Mouse (Mus musculus) forebrain, embryonic 16.5 days (tissue): ENCODE results near the gene Zfp575. TPM values are rescaled to one million over a fixed set of nuclear protein-coding genes. Genes with fewer than 3 reads are reported as not detected.

Experiments
- ATAC-seq: fragments of 200-750 bp; cut with Nextera tagmentation; 2 replicates; pipeline ENCODE4 v1.8.0; 2017; ENCODE audit warnings: mild to moderate bottlenecking, moderate library complexity
- H3K27ac ChIP-seq: fragments of 300-500 bp; sonication (generic); 2 replicates; pipeline ENCODE4 v1.5.1; 2014; ENCODE audit warnings: low read length, control low read depth
- H3K27me3 ChIP-seq: fragments of 300-500 bp; sonication (generic); replicated peaks from 2 replicates; pipeline ENCODE4 v1.6.1; 2014; ENCODE audit warnings: low read length; ENCODE audit not compliant: control insufficient read depth, insufficient read depth
- H3K36me3 ChIP-seq: fragments of 300-500 bp; sonication (generic); 2 replicates; pipeline ENCODE4 v1.6.1; 2014; ENCODE audit not compliant: control insufficient read depth, insufficient read depth
- H3K4me1 ChIP-seq: fragments of 300-500 bp; sonication (generic); replicated peaks from 2 replicates; pipeline ENCODE4 v1.6.1; 2014; ENCODE audit warnings: low read length; ENCODE audit not compliant: control insufficient read depth, insufficient read depth
- H3K4me2 ChIP-seq: fragments of 300-500 bp; sonication (generic); 2 replicates; pipeline ENCODE4 v1.6.1; 2014; ENCODE audit warnings: mild to moderate bottlenecking, low read length, control low read depth
- H3K4me3 ChIP-seq: fragments of 300-500 bp; sonication (generic); replicated peaks from 2 replicates; pipeline ENCODE4 v1.5.1; 2014; ENCODE audit warnings: mild to moderate bottlenecking, low read length, control low read depth
- H3K9ac ChIP-seq: fragments of 300-500 bp; sonication (generic); replicated peaks from 2 replicates; pipeline ENCODE4 v1.6.1; 2014; ENCODE audit warnings: low read depth, low read length, control low read depth
- H3K9me3 ChIP-seq: fragments of 300-500 bp; sonication (generic); 2 replicates; pipeline ENCODE4 v1.6.1; 2016; ENCODE audit warnings: low read length; ENCODE audit not compliant: control insufficient read depth
- WGBS: fragments of 180-500 bp; shearing (Covaris S2); extraction: QIAGEN DNeasy Blood & Tissue Kit; methylation state at CpG from one replicate; pipeline ENCODE4 v1.1.7; 2014; 5-methylcytosine and 5-hydroxymethylcytosine counted together
- polyA plus RNA-seq: library from polyadenylated mRNA; unstranded; fragments of >200 nt; fragmentation: Nextera tagmentation; extraction: Ambion mirVana; gene quantifications from 2 replicates; pipeline ENCODE4 v1.2.1, GENCODE M21; 2015

Gene Zfp575
- polyA plus RNA-seq, 1 experiment from 2014 or later, result 11.7 TPM

DNA sequence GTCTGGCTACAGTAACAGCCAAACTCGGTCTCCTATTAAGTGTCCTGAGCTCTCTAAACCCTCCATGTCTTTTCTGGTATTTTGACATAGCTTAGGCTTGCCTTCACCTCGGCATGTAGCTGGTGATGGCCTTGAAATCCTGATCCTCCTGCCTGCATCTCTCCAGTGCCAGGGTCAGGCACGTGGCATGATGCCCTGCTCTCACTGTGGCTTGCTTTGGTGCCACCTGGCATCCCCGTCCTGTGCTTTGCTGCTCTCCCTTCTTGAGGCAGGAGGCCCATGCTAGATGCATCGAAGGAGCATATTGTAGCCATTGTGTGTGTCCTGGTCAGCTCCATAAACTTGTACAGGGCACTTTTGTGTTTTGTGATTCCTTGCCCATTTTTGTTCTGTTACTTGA lies 49.9 kb downstream of the Zfp575 start:
- H3K4me3 ChIP-seq, result no peak overlapping the region
- peaks cover 21% of the 10 kb centered on the region for H3K4me1 ChIP-seq
- ATAC-seq, result no peak
- H3K9ac ChIP-seq, result no peak overlapping the region
- no peaks in the 10 kb centered on the region for H3K9me3 ChIP-seq
- H3K27ac ChIP-seq, result no peak overlapping the region
- no peak overlapping the region for H3K4me2 ChIP-seq
- H3K36me3 ChIP-seq, result peaks cover 4% of the 10 kb centered on the region; the same call in 1 of the 2 replicates
- WGBS, result 80% methylated on average over 5 of the region's 5 CpGs
- H3K27me3 ChIP-seq, result no peaks in the 10 kb centered on the region

DNA sequence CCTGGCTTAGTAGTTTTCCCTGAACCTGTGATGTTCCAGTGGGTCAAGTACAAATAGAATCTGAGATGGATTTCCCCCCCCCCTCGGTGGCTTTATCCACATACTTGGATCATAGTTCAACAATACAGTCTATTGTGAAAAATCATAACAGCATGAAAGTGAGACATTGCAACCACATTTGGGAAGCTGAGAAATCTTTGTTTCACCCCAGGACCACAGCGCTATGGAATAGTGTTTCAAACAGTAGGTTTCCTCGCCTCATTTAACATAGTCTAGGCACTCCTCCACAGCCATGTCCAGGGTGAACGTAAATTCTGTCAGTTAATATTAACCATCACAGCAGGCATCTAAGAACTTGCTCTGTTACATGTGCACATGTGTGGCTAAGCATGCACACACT lies 50.4 kb downstream of the Zfp575 start:
- no peaks in the 10 kb centered on the region for H3K27me3 ChIP-seq
- peaks cover 26% of the 10 kb centered on the region for H3K4me1 ChIP-seq
- peaks cover 4% of the 10 kb centered on the region; the same call in 1 of the 2 replicates for H3K36me3 ChIP-seq
- H3K9ac ChIP-seq, result no peak overlapping the region
- H3K9me3 ChIP-seq, result no peaks in the 10 kb centered on the region
- no peak overlapping the region for H3K4me2 ChIP-seq
- WGBS, result 85% methylated on average over 4 of the region's 4 CpGs
- ATAC-seq, result no peak
- H3K27ac ChIP-seq, result no peak overlapping the region
- H3K4me3 ChIP-seq, result no peak overlapping the region

DNA sequence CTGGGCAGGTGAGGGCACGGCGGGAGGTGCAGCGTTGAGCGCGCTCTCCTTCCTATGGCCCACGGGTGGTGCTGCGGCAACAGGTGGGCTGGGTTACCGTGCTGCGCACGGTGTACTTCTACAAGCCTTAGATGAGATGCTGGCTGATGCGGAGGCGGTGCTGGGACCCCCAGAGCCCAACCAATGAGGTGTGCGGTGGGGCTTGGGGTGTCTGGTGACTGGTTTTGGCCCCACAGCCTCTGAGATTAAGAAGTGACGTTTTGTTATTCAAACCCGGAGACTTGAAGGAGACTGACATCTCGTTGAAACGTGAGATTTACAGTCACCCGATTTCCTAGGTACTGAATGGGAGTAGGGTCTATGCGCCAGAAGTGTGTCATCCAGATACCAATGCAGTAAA lies 53.1 kb downstream of the Zfp575 start:
- no peaks in the 10 kb centered on the region for H3K9me3 ChIP-seq
- H3K27ac ChIP-seq, result no peak overlapping the region
- peaks cover 36% of the 10 kb centered on the region for H3K4me1 ChIP-seq
- 38% methylated on average over 19 of the region's 19 CpGs for WGBS
- H3K36me3 ChIP-seq, result peaks cover 4% of the 10 kb centered on the region; the same call in 1 of the 2 replicates
- H3K4me2 ChIP-seq, result no peak overlapping the region; the same call in 1 of the 2 replicates
- no peak overlapping the region for H3K4me3 ChIP-seq
- ATAC-seq, result no peak
- H3K27me3 ChIP-seq, result no peaks in the 10 kb centered on the region
- H3K9ac ChIP-seq, result no peak overlapping the region

Other genes with a start within 250 kb of the Zfp575 start
- gene Lypd5, start 238.4 kb downstream of the Zfp575 start, polyA plus RNA-seq, result not detected in 2 replicates
- 0.63 and 0.80 TPM in 2 replicates for gene Kcnn4, start 217.4 kb downstream of the Zfp575 start, polyA plus RNA-seq
- 30.3 and 35.2 TPM in 2 replicates for gene Smg9, start 188.0 kb downstream of the Zfp575 start, polyA plus RNA-seq
- gene Irgc1, start 135.3 kb downstream of the Zfp575 start, polyA plus RNA-seq, result not detected in 2 replicates
- 2.1 and 2.3 TPM in 2 replicates for gene Plaur, start 125.2 kb downstream of the Zfp575 start, polyA plus RNA-seq
- 67.8 and 86.8 TPM in 2 replicates for gene Cadm4, start 105.6 kb downstream of the Zfp575 start, polyA plus RNA-seq
- gene Zfp428, start 80.6 kb downstream of the Zfp575 start, polyA plus RNA-seq, result 267 and 282 TPM in 2 replicates
- 1.2 and 1.9 TPM in 2 replicates for gene AC161166.1, start 75.2 kb downstream of the Zfp575 start, polyA plus RNA-seq
- 26.4 and 26.5 TPM in 2 replicates for gene Irgq, start 57.0 kb downstream of the Zfp575 start, polyA plus RNA-seq
- not detected in 2 replicates for gene Pinlyp, start 41.5 kb downstream of the Zfp575 start, polyA plus RNA-seq
- 79.8 and 80.2 TPM in 2 replicates for gene Xrcc1, start 41.4 kb downstream of the Zfp575 start, polyA plus RNA-seq
- gene Ethe1, start 98 bp downstream of the Zfp575 start, polyA plus RNA-seq, result 19.8 and 23.3 TPM in 2 replicates
- not detected in 2 replicates for gene Phldb3, start 23.1 kb upstream of the Zfp575 start, polyA plus RNA-seq
- 0.29 and 0.58 TPM in 2 replicates for gene Lypd3, start 48.9 kb upstream of the Zfp575 start, polyA plus RNA-seq
- not detected in 2 replicates for gene Tex101, start 89.0 kb upstream of the Zfp575 start, polyA plus RNA-seq
- not detected in 2 replicates for gene BC049730, start 121.6 kb upstream of the Zfp575 start, polyA plus RNA-seq
- gene Gm4763, start 139.3 kb upstream of the Zfp575 start, polyA plus RNA-seq, result not detected in 2 replicates
- 0.23 TPM in 1 of 2 replicates, not detected in the other for gene Cd177, start 172.7 kb upstream of the Zfp575 start, polyA plus RNA-seq
- not detected in 2 replicates for gene Ceacam10, start 189.6 kb upstream of the Zfp575 start, polyA plus RNA-seq